Mouse (Mus musculus): ENCODE results near the gene Gm11733. TPM values are rescaled to one million over a fixed set of nuclear protein-coding genes. Genes with fewer than 3 reads are reported as not detected.

The Gm11733 gene
- total RNA-seq, 2 experiments from 2014 or later = not detected

DNA sequence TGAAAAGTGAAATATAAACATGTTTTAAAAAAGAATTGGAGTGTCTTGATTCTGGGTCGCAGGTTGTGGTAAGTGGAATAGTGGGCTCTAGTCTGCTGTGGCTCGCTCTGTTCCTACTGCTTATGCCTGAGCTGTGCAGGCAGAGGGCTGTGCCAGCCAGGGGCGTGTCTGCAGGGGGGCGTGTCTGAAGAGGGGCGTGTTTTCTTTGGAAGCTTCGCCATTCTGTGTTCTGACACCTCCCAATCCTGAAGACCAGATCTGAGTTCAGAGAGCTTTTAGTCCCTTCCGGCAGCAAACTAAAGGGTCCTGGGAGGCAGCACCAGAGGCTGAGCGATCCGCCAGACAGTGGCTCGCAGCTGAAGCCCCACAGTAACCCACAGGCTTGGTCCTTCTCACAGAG, 8.5 kb upstream of the Gm11733 start:
- intact Hi-C loops (cut with DNase I) = no loop called here
- no peak for DNase-seq (ENCODE audit: low spot score in 2 of 2)

- no peak for DNase-seq (ENCODE audit: low spot score in 2 of 2)
- intact Hi-C loops (cut with DNase I) = no loop called here
Measured at GRCm38 (mm10) chr11:117476554-117477107, 7.5 kb upstream of the Gm11733 start.

GRCm38 (mm10) chr11:117478271-117479006, 5.7 kb upstream of the Gm11733 start:
- intact Hi-C loops (cut with DNase I) = no loop called here
- DNase-seq (ENCODE audit: low spot score in 2 of 2) = no peak

GRCm38 (mm10) chr11:117479007-117479719, 5.0 kb upstream of the Gm11733 start:
- intact Hi-C loops (cut with DNase I) = no loop called here
- peak in 1 of 2 experiments; percentile 27 for DNase-seq (ENCODE audit: low spot score in 2 of 2)

DNA sequence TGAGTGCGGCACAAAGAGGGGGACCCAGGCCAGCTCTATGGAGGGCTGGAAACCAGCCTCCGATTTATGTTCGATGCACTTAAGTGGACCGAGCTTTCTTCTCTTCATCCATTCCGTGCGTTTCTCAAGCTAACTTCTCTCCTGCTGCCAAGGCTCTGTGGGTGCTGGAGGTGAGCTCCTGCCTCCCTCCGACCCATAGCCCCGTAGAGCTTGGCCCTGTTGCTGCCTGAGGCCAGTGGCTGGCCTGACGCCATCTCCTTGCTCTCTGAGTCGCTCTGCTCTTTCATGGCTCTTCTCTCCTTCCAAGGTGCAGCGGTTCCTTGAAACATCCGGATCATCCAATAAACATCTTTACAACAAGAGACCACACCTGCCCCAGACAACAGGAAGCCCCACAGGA, 4.4 kb upstream of the Gm11733 start:
- no peak for DNase-seq (ENCODE audit: low spot score in 2 of 2)
- intact Hi-C loops (cut with DNase I) = loop anchor here (5.0 kb wide), 1 partner anchor 87 kb away; no protein-coding TSS in a partner anchor

GRCm38 (mm10) chr11:117482300-117482676, 1.9 kb upstream of the Gm11733 start:
- DNase-seq (ENCODE audit: low spot score in 2 of 2) = no peak
- intact Hi-C loops (cut with DNase I) = loop anchor here (2.0 to 5.0 kb wide), 3 partner anchors 73 to 173 kb away; partner anchors contain the start of gene Tnrc6c

DNA sequence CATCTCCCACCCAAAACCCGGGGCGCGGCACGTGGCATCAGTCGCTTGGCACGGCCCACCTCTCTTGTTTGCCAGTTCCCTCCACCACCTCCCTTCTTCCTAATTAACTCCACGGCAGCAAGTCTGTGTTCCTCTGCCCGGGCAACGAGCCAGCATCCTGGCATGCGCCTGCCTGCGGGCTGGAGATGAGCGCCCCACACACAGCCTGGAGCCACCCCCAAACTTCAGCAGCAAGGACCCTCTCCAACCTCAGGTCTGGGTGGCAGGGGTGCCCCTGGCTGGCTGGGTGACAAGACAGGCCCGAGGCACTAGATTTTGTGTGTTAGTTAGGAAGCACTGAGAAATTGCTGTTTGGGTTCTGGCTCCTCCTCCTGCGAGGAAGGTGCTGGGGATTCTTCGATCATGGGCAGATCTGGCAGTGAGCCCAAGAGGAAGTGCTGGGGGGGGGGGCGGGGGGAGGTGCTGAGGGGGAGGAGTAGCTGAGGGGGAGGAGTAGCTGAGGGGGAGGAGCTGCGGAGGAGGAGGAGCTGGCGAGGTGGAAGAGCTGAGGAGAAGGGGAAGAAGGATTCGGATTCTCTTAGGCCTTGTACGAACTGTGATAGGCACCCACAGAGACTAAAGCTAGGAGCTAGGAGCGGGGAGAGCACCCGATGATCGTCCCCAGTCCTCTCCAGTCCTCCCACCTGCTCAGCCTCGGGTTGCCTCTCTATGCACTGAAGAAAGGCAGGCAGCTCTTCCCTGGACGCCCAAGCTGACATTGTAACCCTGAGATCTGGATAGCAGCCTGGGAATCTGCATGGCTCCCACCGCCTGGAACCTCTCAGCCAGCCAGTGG, 1.3 kb upstream of the Gm11733 start:
- intact Hi-C loops (cut with DNase I) = loop anchor here (2.0 to 5.0 kb wide), 3 partner anchors 74 to 172 kb away; partner anchors contain the start of gene Tnrc6c
- DNase-seq (ENCODE audit: low spot score in 2 of 2) = peak; percentile 93 to 95

DNA sequence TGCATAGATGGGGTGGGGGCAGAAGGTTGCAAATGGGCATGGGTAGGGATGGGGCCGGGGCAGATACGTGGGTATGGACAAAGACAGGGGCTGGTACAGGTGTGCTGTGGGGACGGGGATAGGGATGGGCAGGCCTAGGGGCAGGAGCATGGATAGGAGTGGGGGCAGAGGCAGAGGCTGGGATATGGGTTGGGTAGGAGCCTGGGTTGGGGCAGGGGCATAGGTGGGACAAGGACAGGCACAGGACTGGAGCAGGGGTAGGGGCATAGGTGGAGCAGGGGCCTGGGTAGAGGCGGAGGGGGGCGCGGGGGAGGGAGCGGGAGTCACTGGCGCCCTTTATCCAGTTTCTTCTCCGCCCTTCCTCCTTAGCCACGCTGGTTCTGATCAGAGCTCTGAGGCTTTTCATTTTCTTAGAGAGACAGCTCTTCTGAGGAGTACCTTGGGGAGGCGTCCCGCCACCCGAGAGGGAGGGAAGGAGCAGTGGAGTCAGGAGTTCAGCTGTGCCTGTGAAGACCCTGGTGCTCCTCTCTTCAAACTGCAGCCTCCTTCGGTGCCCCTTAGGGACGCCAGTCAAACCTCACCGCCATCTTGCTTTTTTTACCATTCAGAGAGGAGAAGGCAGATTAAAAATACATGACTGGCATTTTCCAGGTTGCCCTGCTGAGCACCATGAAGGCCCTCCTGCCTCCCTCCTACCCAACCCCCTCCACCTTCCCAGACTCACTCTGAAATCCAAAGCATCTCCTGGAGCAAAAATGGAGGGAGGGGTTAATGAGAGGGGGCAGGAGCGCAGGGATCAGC, 7.4 kb downstream of the Gm11733 start:
- DNase-seq (ENCODE audit: low spot score in 2 of 2) = no peak

GRCm38 (mm10) chr11:117492209-117492505, 8.0 kb downstream of the Gm11733 start:
- no peak for DNase-seq (ENCODE audit: low spot score in 2 of 2)
- intact Hi-C loops (cut with DNase I) = no loop called here

More for the DNA sequence above, 7.4 kb downstream of the Gm11733 start:
- intact Hi-C loops (cut with DNase I) = no loop called here

DNA sequence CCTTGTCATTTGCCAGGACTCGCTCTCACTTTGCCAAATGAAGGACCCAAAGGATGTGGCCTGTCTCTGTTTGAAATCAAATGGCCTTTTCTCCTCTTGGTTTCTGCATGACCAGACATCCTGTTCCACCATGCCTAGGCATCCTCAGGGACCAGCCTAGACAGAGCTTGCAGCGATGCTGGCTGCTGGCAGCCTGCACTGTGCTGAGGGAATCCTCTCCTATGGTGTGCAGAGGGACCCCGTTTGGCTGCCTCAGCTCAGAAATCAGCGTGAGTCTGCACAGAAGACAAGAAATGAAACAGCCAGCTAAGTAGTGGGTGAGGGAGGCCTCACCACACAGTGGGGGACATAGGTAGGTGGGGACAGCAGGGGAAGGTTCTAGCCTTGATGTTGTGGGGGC, 12.6 kb downstream of the Gm11733 start:
- intact Hi-C loops (cut with DNase I) = no loop called here
- no peak for DNase-seq (ENCODE audit: low spot score in 2 of 2)

- DNase-seq (ENCODE audit: low spot score in 2 of 2) = peak; percentile 33 to 38
Measured at GRCm38 (mm10) chr11:117497256-117498136, 13.3 kb downstream of the Gm11733 start.

GRCm38 (mm10) chr11:117498137-117498511, 14.0 kb downstream of the Gm11733 start:
- intact Hi-C loops (cut with DNase I) = no loop called here
- no peak for DNase-seq (ENCODE audit: low spot score in 2 of 2)

More at GRCm38 (mm10) chr11:117497256-117498136, 13.3 kb downstream of the Gm11733 start:
- intact Hi-C loops (cut with DNase I) = no loop called here

GRCm38 (mm10) chr11:117508972-117509371, 24.8 kb downstream of the Gm11733 start:
- peak; percentile 22 to 48 for DNase-seq (ENCODE audit: low spot score in 2 of 2)
- intact Hi-C loops (cut with DNase I) = no loop called here

GRCm38 (mm10) chr11:117515718-117516421, 31.7 kb downstream of the Gm11733 start:
- peak in 1 of 2 experiments; percentile 43 for DNase-seq (ENCODE audit: low spot score in 2 of 2)
- intact Hi-C loops (cut with DNase I) = no loop called here

GRCm38 (mm10) chr11:117516422-117516796, 32.2 kb downstream of the Gm11733 start:
- DNase-seq (ENCODE audit: low spot score in 2 of 2) = no peak
- intact Hi-C loops (cut with DNase I) = no loop called here

DNA sequence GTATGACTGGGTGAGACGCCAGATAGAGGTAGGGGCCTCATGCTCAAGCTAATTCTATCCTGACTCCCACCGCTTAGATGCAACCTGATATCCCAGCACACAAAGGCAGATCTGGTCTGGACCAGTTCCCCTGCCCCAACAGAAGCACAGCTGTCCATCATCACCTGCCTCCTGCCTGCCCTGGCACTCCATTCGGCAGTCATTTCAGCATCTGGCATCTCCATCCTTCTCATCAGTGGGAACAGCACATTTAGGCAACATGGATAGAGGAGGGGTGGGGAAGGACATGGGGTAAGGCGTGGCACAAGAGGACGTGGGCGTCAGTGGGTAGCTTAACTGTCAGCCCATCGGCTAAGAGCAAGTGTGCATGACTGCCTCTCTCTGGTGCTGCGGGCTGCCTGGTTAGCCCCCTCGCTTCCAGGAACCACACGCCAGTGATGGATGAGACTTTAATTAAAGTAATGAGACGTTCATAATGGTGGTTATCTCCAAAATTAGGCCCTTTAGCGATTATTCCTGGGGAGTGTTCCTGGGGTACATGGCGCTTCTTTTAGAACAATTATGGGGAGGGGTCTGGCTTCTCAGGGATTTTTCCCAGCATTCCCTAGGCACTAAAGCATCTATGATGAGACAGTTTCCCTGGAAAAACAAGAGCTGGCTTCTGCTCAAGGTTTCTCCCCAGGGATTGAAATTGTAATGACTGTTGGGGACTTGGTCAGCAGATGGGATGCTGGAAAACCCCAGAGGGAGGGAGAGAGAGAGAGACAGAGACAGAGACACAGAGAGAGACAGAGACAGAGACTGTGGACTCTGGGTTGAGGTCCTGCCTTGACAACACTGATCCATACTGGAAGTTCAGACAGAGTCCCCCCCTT, 38.0 kb downstream of the Gm11733 start:
- intact Hi-C loops (cut with DNase I) = no loop called here
- no peak for DNase-seq (ENCODE audit: low spot score in 2 of 2)

Data from left cerebral cortex, postnatal 25 days (tissue).